Mouse (Mus musculus): ENCODE measurements around the gene Slc9a3r2. TPM values are rescaled to one million over a fixed set of nuclear protein-coding genes. Genes with fewer than 3 reads are reported as not detected.
A peak's percentile ranks its signal among the peaks of the same experiment; 100 is the strongest.

Gene Slc9a3r2
- 58.9 and 59.3 TPM in 2 replicates for polyA plus RNA-seq (2016; fragmentation: Nextera tagmentation; extraction: Ambion mirVana)

DNA sequence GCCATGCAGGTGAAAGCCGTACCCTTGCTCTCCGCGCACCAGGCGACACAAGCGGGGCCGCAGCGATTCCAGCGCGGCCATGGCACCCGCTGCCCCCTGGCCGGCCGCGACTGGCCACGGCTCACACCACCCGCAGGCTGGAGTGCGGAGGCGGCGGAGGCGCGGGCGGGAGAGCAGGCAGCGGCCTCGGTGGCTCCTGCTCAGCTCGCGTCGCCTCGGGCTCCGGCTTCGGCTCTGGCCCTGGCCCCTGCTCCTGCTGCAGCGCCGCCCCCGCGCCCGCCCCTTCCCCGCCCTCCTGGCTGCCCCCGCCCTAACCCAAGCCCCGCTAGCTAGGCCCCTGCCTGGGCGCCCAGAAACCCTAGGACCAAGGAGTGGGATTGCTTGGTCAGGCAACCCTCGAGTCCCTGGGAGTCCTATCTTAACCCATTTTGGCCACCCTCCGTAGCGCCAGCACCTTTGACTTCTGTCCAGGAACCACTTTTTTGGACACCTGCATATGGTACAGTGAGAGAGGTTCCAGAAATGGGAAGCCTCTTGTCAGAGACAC, at the start of gene Slc9a3r2:
Gene Slc9a3r2 (minus strand): TSS at position 258 of the 547 bp plus-strand sequence.
- Histone ChIP-seq H3K27ac (peak within 1 kb of the TSS; percentile 67), H3K4me2 (peak within 1 kb of the TSS; percentile 78), H3K9ac (replicated peaks) (peak within 1 kb of the TSS; percentile 90), H3K9me3 (no peaks in the 10 kb centered on the region), H3K4me3 (replicated peaks) (peak within 1 kb of the TSS; percentile 86), H3K4me1 (replicated peaks) (peaks cover 33% of the 10 kb centered on the region), H3K36me3 (peaks cover 23% of the 10 kb centered on the region; the same call in 1 of the 2 replicates), H3K27me3 (no peaks in the 10 kb centered on the region)
- ATAC-seq (ENCODE audit: insufficient number of reproducible peaks, insufficient read depth, low FRiP score, low TSS enrichment, low read depth), result peak; percentile 78
- WGBS, result 2% methylated on average over 31 of the region's 41 CpGs

DNA sequence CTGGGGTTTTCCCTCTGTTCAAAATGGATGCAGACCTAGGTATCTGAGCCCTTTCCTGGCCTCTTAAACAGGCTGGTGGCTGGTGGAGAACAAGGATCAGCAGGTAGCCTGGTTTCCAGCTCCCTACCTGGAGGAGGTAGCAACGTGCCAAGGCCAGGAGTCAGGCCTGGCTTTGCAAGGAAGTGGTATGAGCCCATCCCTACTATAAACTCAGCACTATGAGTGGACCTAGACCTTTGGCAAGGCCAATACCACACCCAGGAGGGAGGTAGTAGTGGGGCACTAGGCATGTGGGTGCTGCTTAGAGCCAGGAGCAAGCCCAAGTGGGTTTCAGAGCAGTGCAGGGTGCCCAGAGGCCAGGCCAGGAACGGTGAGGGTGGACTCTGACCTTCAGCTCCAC, 49.3 kb upstream of the Slc9a3r2 start:
- H3K4me3 ChIP-seq (replicated peaks), result no peak overlapping the region
- no peak for ATAC-seq (ENCODE audit: insufficient number of reproducible peaks, insufficient read depth, low FRiP score, low TSS enrichment, low read depth)
- WGBS, result 82% methylated on average over 2 of the region's 2 CpGs
- H3K27ac ChIP-seq, result no peak overlapping the region
- no peaks in the 10 kb centered on the region for H3K9me3 ChIP-seq
- H3K9ac ChIP-seq (replicated peaks), result no peak overlapping the region
- H3K4me1 ChIP-seq (replicated peaks), result peaks cover 20% of the 10 kb centered on the region
- H3K27me3 ChIP-seq, result no peaks in the 10 kb centered on the region
- peaks cover 50% of the 10 kb centered on the region for H3K36me3 ChIP-seq
- no peak overlapping the region for H3K4me2 ChIP-seq

DNA sequence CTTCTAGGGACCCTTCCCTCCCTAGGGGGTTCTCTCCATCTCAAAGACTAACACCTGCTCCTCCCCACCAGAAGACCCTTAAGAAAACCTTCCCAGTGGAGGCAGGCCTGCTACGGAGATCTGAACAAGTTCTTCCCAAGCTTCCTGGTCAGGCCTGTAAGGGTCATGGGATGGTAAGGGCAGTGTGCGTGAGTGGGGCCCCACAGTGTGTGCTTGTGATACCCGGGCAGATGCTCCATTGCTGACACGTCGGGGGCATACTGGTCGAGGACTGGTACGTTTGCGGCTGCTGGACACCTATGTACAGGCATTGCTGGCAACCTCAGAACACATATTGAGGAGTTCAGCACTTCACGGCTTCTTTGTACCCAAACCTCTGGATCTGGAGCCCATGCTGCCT, 48.6 kb upstream of the Slc9a3r2 start:
- Histone ChIP-seq H3K27ac (no peak overlapping the region), H3K27me3 (no peaks in the 10 kb centered on the region), H3K9ac (replicated peaks) (no peak overlapping the region), H3K4me1 (replicated peaks) (peaks cover 24% of the 10 kb centered on the region), H3K4me2 (no peak overlapping the region), H3K4me3 (replicated peaks) (no peak overlapping the region), H3K36me3 (peaks cover 47% of the 10 kb centered on the region), H3K9me3 (no peaks in the 10 kb centered on the region)
- no peak for ATAC-seq (ENCODE audit: insufficient number of reproducible peaks, insufficient read depth, low FRiP score, low TSS enrichment, low read depth)
- WGBS, result 71% methylated on average over 9 of the region's 9 CpGs

DNA sequence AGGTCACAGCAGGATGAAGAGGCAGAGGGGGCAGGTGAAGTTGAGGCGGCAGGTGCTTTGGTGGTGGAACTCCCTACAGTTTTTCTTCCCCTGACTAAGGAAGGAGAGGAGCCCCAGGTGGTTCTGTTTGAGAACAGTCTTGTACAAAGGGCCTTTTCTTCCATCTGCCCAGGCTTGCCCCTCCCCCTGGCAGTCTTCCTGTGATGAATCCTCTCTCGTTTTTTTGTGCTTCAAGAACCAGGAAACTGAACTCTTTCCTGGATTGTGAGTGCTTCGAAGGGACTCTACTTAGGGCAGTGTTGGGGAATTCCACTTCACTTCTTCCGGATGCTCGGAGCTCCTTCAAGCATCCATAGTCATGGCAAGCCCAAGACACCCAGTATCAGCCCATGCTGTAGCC, 47.9 kb upstream of the Slc9a3r2 start:
- H3K27me3 ChIP-seq, result no peaks in the 10 kb centered on the region
- H3K9ac ChIP-seq (replicated peaks), result no peak overlapping the region
- no peak for ATAC-seq (ENCODE audit: insufficient number of reproducible peaks, insufficient read depth, low FRiP score, low TSS enrichment, low read depth)
- no peaks in the 10 kb centered on the region for H3K9me3 ChIP-seq
- H3K4me1 ChIP-seq (replicated peaks), result peaks cover 24% of the 10 kb centered on the region
- H3K4me3 ChIP-seq (replicated peaks), result no peak overlapping the region
- 0 out of 2 replicates have a peak overlapping the region, but pooled peaks have one; percentile 23 for H3K27ac ChIP-seq
- WGBS, result 36% methylated on average over 5 of the region's 5 CpGs
- H3K4me2 ChIP-seq, result no peak overlapping the region; the same call in 1 of the 2 replicates
- H3K36me3 ChIP-seq, result peaks cover 46% of the 10 kb centered on the region

DNA sequence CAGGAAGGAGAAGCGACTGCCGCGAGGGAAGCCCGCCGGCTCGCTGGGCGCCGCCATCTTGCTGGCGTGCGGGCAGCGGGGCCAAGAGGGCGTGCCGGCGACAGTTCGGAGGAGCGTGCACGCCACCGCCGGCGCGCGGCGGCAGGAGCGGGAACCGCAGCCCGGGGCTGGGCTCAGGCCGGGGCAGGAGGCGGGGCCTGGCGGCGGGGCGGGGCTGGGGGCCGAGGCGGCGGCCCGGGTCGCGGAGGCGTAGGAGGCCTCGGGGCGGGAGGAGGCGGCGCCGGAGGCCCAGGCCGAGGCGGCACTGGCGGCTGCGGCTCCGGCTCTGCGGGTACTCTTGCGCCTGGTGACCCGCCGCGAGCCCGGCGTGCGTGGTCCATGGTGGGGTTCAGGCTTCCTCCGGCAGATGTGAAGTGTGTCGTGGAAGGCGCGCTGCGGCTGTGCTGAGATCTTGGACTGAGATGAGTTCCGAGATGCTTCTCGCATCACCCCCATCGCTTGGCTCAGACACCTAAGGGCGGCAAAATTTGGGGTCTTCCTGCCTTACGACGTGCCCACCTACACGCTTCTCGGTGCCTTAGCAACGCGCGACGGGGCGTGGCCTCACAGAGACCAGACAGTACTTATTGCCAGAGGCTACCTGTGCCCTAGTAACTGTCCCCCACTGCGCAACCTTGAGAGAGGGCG, 46.0 kb upstream of the Slc9a3r2 start, which contains the start of the genes Gfer and Noxo1:
Gene Gfer (minus strand): TSS at position 146 of the 687 bp plus-strand sequence.
Gene Noxo1 (plus strand): TSS at position 224 of the 687 bp plus-strand sequence.
- H3K36me3 ChIP-seq, result peaks cover 39% of the 10 kb centered on the region
- no peaks in the 10 kb centered on the region for H3K9me3 ChIP-seq
- under 1% methylated on average over 76 of the region's 76 CpGs for WGBS

DNA sequence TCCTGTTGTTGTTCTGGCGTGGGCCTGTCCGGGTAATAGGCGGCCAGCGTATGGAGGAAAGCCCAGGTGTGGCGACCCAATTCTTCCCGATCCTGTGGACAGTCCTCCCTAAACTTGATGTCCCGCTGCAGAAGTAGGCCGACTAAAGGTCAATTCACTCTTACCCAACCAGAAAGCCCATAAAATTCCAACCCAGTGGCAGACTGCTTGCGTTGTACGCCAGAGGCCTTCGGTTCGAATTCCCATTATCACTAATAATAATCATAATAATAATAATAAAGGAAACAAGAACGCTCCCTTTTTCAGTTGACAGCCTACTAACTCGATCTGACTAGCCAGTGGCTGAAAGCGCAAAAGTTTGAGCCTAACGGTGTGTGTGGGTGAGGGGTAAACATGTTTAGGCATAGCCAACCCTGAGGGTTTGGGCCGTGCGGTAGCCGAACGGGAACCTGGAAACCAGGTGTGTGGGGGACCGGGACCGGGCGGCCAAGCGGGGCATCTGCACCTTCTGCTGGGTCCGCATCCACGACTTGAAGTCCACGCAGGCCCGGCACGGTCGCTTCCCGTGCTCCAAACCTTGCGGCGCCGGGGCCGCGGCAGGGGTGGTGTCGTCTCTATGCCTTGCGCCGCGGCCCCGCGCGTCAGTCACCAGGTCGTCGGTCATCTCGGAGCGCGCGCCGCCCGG, 45.3 kb upstream of the Slc9a3r2 start:
- peak overlapping the region; percentile 73 for H3K4me2 ChIP-seq
- peak; percentile 21; the same call in 1 of the 2 replicates for ATAC-seq (ENCODE audit: insufficient number of reproducible peaks, insufficient read depth, low FRiP score, low TSS enrichment, low read depth)
- 8% methylated on average over 44 of the region's 51 CpGs for WGBS

More for the DNA sequence above, 46.0 kb upstream of the Slc9a3r2 start, which contains the start of the genes Gfer and Noxo1:
- H3K27me3 ChIP-seq, result peaks cover 8% of the 10 kb centered on the region
- H3K4me1 ChIP-seq (replicated peaks), result peaks cover 24% of the 10 kb centered on the region
- peak within 1 kb of the TSS; percentile 73 for H3K4me2 ChIP-seq
- H3K4me3 ChIP-seq (replicated peaks), result peak within 1 kb of the TSS; percentile 88
- peak; percentile 80 for ATAC-seq (ENCODE audit: insufficient number of reproducible peaks, insufficient read depth, low FRiP score, low TSS enrichment, low read depth)
- peak within 1 kb of the TSS; percentile 87 for H3K9ac ChIP-seq (replicated peaks)
- peak within 1 kb of the TSS; percentile 91 for H3K27ac ChIP-seq

DNA sequence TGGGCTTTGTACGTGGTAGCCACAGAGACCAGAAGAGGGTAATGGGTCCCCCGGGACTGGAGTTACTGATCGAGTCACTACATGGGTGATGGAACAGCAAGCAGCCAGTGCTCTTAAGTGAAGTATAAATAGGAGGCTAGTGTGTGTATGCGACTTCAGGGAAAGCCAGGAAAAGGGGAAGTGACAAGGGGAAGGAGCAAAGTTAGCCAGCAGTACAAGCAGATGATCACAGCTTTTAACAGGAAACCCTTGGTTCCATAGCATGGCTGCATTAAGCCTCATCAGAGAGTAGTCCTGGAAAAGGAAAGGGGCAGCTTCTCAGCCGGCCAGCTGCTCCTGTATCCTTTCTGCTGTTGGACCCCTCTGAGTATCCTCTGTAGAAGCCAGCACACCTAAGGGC, 42.3 kb upstream of the Slc9a3r2 start:
- Histone ChIP-seq H3K27me3 (peaks cover 46% of the 10 kb centered on the region), H3K4me1 (replicated peaks) (peaks cover 30% of the 10 kb centered on the region), H3K9me3 (no peaks in the 10 kb centered on the region), H3K9ac (replicated peaks) (no peak overlapping the region), H3K4me3 (replicated peaks) (no peak overlapping the region), H3K36me3 (peaks cover 21% of the 10 kb centered on the region), H3K27ac (no peak overlapping the region), H3K4me2 (no peak overlapping the region)
- 90% methylated on average over 5 of the region's 5 CpGs for WGBS
- ATAC-seq (ENCODE audit: insufficient number of reproducible peaks, insufficient read depth, low FRiP score, low TSS enrichment, low read depth), result no peak

More for the DNA sequence above, 45.3 kb upstream of the Slc9a3r2 start:
- peaks cover 24% of the 10 kb centered on the region for H3K4me1 ChIP-seq (replicated peaks)
- peak overlapping the region; percentile 91 for H3K27ac ChIP-seq
- H3K36me3 ChIP-seq, result peaks cover 32% of the 10 kb centered on the region
- H3K9ac ChIP-seq (replicated peaks), result peak overlapping the region; percentile 87
- peak overlapping the region; percentile 88 for H3K4me3 ChIP-seq (replicated peaks)
- H3K27me3 ChIP-seq, result peaks cover 15% of the 10 kb centered on the region
- no peaks in the 10 kb centered on the region for H3K9me3 ChIP-seq

DNA sequence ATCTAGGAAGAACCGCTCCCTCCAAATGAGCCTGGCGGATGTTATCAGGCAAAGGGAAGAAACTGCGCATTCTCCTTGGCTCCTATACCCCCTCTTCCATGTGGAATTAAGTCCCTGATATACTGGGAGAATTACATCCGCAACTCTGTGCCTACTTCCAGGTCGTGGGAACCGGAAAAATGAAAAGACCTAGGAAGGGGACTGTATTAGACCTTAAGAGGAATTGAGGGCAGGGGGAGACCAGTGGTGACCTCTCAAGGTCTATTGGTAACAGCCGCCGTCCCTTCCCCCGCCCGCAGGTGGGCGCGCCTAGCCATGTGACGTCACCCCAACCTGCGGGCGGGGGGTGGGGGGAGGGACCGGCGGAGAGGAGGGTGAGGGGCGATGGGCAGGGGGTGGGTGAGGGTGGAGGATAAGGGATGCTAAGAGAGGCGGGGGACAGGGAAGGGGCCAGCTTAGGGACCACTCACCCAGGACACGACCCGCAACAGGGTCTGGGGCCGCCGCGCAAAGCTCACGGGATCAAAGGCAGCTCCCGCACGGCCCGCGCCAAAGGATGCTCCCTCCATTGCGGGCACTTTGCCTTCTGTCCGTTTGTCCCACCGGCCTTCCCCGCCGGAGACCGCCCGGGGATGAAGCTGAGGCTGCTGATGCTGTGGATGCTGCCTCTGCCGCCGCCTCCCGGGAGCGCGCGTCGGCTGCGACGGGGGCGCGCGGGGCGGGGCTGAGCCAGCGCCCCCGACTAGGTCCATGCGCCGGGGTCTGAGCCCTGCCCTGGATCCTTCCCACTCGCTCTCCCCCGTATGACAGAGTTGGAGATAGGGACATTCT, 39.3 kb upstream of the Slc9a3r2 start, which contains the start of gene Syngr3:
Gene Syngr3 (minus strand): TSS at position 705 of the 831 bp plus-strand sequence.
- 1% methylated on average over 50 of the region's 55 CpGs for WGBS
- peak; percentile 35; the same call in 1 of the 2 replicates for ATAC-seq (ENCODE audit: insufficient number of reproducible peaks, insufficient read depth, low FRiP score, low TSS enrichment, low read depth)
- Histone ChIP-seq H3K9me3 (no peaks in the 10 kb centered on the region), H3K4me2 (peak within 1 kb of the TSS; percentile 94), H3K36me3 (peaks cover 21% of the 10 kb centered on the region), H3K27me3 (peaks cover 63% of the 10 kb centered on the region), H3K4me1 (replicated peaks) (peaks cover 19% of the 10 kb centered on the region), H3K9ac (replicated peaks) (peak within 1 kb of the TSS; percentile 74), H3K4me3 (replicated peaks) (peak within 1 kb of the TSS; percentile 70), H3K27ac (no peak within 1 kb of the TSS)

DNA sequence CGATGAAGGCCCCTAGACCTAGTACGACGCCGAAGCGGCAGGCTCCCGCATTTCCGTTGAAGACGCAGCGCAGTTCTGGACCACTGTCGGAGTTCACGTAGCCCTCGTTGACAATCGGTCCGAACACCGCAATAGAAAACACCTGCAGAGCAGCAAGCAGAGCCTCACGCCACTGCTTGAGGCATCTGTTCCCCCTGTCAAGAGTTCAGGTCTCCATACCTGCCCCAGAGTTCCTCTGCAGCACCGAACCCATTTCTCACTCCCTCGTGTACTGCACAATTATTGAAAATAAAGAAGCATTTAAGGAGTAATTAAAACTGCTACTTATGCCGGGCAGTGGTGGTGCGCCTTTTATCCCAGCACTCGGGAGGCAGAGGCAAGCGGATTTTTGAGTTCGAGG, 37.5 kb upstream of the Slc9a3r2 start:
- peaks cover 15% of the 10 kb centered on the region for H3K4me1 ChIP-seq (replicated peaks)
- peak overlapping the region; percentile 52 for H3K4me2 ChIP-seq
- peak overlapping the region; percentile 37; the same call in 1 of the 2 replicates for H3K9ac ChIP-seq (replicated peaks)
- H3K27ac ChIP-seq, result no peak overlapping the region
- H3K27me3 ChIP-seq, result peaks cover 63% of the 10 kb centered on the region
- ATAC-seq (ENCODE audit: insufficient number of reproducible peaks, insufficient read depth, low FRiP score, low TSS enrichment, low read depth), result no peak
- peak overlapping the region; percentile 29 for H3K4me3 ChIP-seq (replicated peaks)
- H3K36me3 ChIP-seq, result peaks cover 8% of the 10 kb centered on the region
- WGBS, result 18% methylated on average over 23 of the region's 23 CpGs
- H3K9me3 ChIP-seq, result no peaks in the 10 kb centered on the region

DNA sequence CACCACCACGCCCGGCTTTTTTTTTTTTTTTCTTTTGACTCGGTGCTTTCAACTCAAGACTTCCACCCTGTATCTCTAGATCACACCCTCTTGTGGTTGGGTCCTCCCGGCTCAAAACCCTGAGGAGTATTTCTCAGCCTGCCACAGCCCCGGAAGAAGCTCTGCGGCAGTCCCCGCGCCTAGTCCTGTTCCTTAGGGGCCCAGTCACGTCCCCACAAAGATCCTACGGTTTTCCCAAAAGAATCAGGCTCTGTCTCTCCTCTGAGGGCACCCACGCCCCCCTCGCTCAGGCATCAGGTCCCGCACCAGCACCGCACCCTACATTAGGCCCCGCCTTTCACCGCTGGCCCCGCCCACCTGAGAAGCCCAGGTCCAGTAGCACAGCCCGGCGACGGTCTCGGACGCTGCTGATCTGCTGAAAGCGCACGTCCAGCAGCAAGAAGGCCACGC, 37.0 kb upstream of the Slc9a3r2 start:
- H3K36me3 ChIP-seq, result peaks cover 8% of the 10 kb centered on the region

More for the DNA sequence above, 37.0 kb upstream of the Slc9a3r2 start:
- Histone ChIP-seq H3K4me1 (replicated peaks) (peaks cover 15% of the 10 kb centered on the region), H3K27ac (no peak overlapping the region), H3K4me2 (peak overlapping the region; percentile 52), H3K9ac (replicated peaks) (peak overlapping the region; percentile 37; the same call in 1 of the 2 replicates), H3K27me3 (peaks cover 61% of the 10 kb centered on the region), H3K9me3 (no peaks in the 10 kb centered on the region), H3K4me3 (replicated peaks) (peak overlapping the region; percentile 29)
- whole genome bisulfite sequencing, result 3% methylated on average over 25 of the region's 25 CpGs
- no peak for ATAC-seq (ENCODE audit: insufficient number of reproducible peaks, insufficient read depth, low FRiP score, low TSS enrichment, low read depth)

Measured in limb, embryonic 12.5 days (tissue).